Mouse (Mus musculus): ENCODE data around the gene Lclat1. TPM values are rescaled to one million over a fixed set of nuclear protein-coding genes. Genes with fewer than 3 reads are reported as not detected.

The Lclat1 gene
- total and polyA plus RNA-seq, 3 experiments, result 9.6 to 10.5 TPM; not detected in 1

DNA sequence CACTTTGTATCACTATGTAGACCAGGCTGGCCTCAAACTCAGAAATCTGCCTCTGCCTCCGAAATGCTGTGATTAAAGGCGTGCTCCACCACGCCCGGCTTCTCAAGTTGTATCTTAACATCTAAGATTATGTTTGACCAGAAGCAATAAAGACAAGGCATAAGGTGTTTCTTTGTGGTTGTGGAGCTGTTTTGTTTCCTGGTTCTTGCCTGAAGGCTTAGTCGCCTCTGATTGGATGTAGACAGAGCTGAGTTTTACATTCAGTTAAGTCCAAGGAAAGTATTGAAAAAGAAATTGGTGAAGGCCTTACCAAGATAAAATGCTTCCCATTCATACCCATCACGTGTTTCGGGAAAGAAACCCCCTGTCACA lies 1.1 kb downstream of the Lclat1 start:
- TF ChIP-seq SMC3 (IDR thresholded peaks at IDR 0.05; ENCODE audit: low read depth, low read length) (no peak), TCF12 (IDR thresholded peaks at IDR 0.05; ENCODE audit: low read depth, low read length) (no peak), NRF1 (IDR thresholded peaks at IDR 0.05; ENCODE audit: insufficient read depth, low read depth, low read length, poor library complexity, severe bottlenecking) (no peak), GATA1 (IDR thresholded peaks at IDR 0.05; ENCODE audit: low read depth, low read length) (no peak), MYB (IDR thresholded peaks at IDR 0.05; ENCODE audit: low read depth, low read length) (no peak), ZNF384 (IDR thresholded peaks at IDR 0.05; ENCODE audit: low read depth, low read length) (no peak), GABPA (IDR thresholded peaks at IDR 0.05; ENCODE audit: low read depth, low read length) (no peak), MAX (IDR thresholded peaks at IDR 0.05; ENCODE audit: low read length) (no peak), POLR2AphosphoS2 (IDR thresholded peaks at IDR 0.05; ENCODE audit: low read length) (no peak), CHD2 (IDR thresholded peaks at IDR 0.05; ENCODE audit: low read length) (no peak)
- Histone ChIP-seq H3K27me3 (ENCODE audit: control insufficient read depth in 1 of 2, insufficient read depth in 2 of 2, low read length in 2 of 2) (peaks cover 0 to 4% of the 10 kb centered on the region in 2 experiments; a peak in 2 of 4 replicates), H3K9me3 (replicated peaks; ENCODE audit: insufficient read depth, low read length) (no peaks in the 10 kb centered on the region), H3K4me3 (ENCODE audit: control insufficient read depth in 1 of 2, insufficient read depth in 1 of 2, low read depth in 2 of 2, low read length in 2 of 2) (peak overlapping the region; percentile 83 to 91), H3K27ac (ENCODE audit: control insufficient read depth, low read depth, low read length) (no peak overlapping the region), H3K36me3 (ENCODE audit: control insufficient read depth in 1 of 2, insufficient read depth in 2 of 2, low read length in 2 of 2) (peaks cover 0 to 7% of the 10 kb centered on the region in 2 experiments; a peak in 2 of 4 replicates), H3K79me2 (ENCODE audit: control insufficient read depth, insufficient read depth, low read length, poor library complexity) (peaks cover 12% of the 10 kb centered on the region), H3K4me1 (ENCODE audit: control insufficient read depth in 1 of 2, insufficient read depth in 2 of 2, low read length in 2 of 2) (peaks cover 0 to 5% of the 10 kb centered on the region in 2 experiments; a peak in 1 of 4 replicates), H3K9ac (ENCODE audit: control insufficient read depth, low read depth, low read length, poor library complexity, severe bottlenecking) (no peak overlapping the region)
- DNase-seq (ENCODE audit: low read depth, low spot score), result no peak

DNA sequence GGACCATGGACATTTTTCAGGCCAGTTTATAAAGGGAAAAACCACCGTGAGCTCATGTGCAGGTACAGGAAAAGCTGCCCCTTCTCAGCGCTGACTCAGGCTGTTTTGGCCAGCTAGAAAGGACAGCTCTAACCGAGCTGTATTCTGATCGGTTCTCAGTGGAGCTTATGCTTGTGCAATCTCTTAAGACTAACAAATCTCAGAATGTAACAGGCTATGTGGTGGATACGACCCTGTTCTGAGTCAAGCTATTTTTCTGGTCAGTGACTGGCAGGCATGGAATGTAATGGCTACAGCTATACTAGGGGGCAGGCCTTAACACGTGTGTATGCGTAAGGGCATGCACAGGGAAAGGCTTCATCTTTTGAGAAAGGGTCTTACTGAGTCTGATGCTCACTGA lies 4.3 kb downstream of the Lclat1 start:
- DNase-seq (ENCODE audit: low read depth, low spot score), result no peak
- peaks cover 0 to 5% of the 10 kb centered on the region in 2 experiments; a peak in 1 of 4 replicates for H3K4me1 ChIP-seq (ENCODE audit: control insufficient read depth in 1 of 2, insufficient read depth in 2 of 2, low read length in 2 of 2)
- no peak overlapping the region for H3K9ac ChIP-seq (ENCODE audit: control insufficient read depth, low read depth, low read length, poor library complexity, severe bottlenecking)
- no peak overlapping the region for H3K4me3 ChIP-seq (ENCODE audit: control insufficient read depth in 1 of 2, insufficient read depth in 1 of 2, low read depth in 2 of 2, low read length in 2 of 2)
- H3K79me2 ChIP-seq (ENCODE audit: control insufficient read depth, insufficient read depth, low read length, poor library complexity), result peaks cover 12% of the 10 kb centered on the region
- peaks cover 0 to 5% of the 10 kb centered on the region in 2 experiments; a peak in 2 of 4 replicates for H3K36me3 ChIP-seq (ENCODE audit: control insufficient read depth in 1 of 2, insufficient read depth in 2 of 2, low read length in 2 of 2)
- H3K27me3 ChIP-seq (ENCODE audit: control insufficient read depth in 1 of 2, insufficient read depth in 2 of 2, low read length in 2 of 2), result no peaks in the 10 kb centered on the region
- TF ChIP-seq ZC3H11A (IDR thresholded peaks at IDR 0.05; ENCODE audit: low read depth, low read length) (no peak), USF1 (IDR thresholded peaks at IDR 0.05; ENCODE audit: low read depth, low read length) (no peak), ELF1 (IDR thresholded peaks at IDR 0.05; ENCODE audit: low read depth, low read length) (no peak), E2F4 (IDR thresholded peaks at IDR 0.05; ENCODE audit: borderline replicate concordance, low read depth, low read length) (no peak), JUND (IDR thresholded peaks at IDR 0.05; ENCODE audit: low read depth, low read length) (no peak), KAT2A (conservative IDR thresholded peaks at IDR 0.05; ENCODE audit: low read depth, low read length) (no peak), ZNF384 (IDR thresholded peaks at IDR 0.05; ENCODE audit: low read depth, low read length) (no peak), MXI1 (IDR thresholded peaks at IDR 0.05; ENCODE audit: low read depth, low read length) (no peak), RAD21 (IDR thresholded peaks at IDR 0.05; ENCODE audit: low read depth, low read length) (no peak), NRF1 (IDR thresholded peaks at IDR 0.05; ENCODE audit: insufficient read depth, low read depth, low read length, poor library complexity, severe bottlenecking) (no peak), TBP (IDR thresholded peaks at IDR 0.05; ENCODE audit: low read depth, low read length) (no peak), BHLHE40 (IDR thresholded peaks at IDR 0.05; ENCODE audit: borderline replicate concordance, low read depth, low read length) (no peak), SIN3A (IDR thresholded peaks at IDR 0.05; ENCODE audit: low read length) (no peak), HCFC1 (IDR thresholded peaks at IDR 0.05; ENCODE audit: low read depth, low read length) (no peak), MYB (IDR thresholded peaks at IDR 0.05; ENCODE audit: low read depth, low read length) (no peak), MEF2A (IDR thresholded peaks at IDR 0.05; ENCODE audit: extremely low read depth, insufficient replicate concordance, low read depth, low read length, poor library complexity, severe bottlenecking) (no peak), MYC (IDR thresholded peaks at IDR 0.05; ENCODE audit: low read depth, low read length) (no peak), GATA1 (IDR thresholded peaks at IDR 0.05; ENCODE audit: low read depth, low read length) (no peak)
- no peaks in the 10 kb centered on the region for H3K9me3 ChIP-seq (replicated peaks; ENCODE audit: insufficient read depth, low read length)
- no peak overlapping the region for H3K27ac ChIP-seq (ENCODE audit: control insufficient read depth, low read depth, low read length)

Data from MEL (cell line).